ENCODE assay signal across 8 mouse cellular contexts in the genomic region with DNA sequence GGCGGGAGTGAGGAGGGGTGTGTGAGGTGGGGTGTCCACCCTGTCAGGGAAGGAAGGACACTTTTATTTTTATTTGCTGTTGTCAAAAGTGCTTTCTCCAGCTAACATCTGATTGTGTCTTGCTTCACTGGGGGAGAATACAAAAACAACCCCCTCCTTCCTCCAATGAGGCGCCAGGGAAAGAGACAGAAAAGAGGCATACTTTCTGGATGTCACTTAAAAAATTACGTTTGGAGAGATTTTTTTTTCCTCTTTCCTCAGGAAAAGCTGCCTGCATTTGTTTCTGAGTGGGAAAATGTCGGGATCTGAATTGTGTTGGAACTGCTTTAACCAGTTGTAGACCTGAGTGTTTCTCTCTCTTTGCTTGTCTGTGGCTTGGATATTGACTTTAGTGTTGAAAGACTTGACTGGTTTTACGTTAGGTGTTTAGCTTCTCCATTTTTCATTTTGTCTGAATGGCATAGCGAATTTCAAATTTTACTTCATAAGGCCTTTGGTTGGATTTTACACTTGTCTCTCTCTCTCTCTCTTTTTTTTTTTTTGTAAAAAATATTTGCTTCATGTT. TPM values are rescaled to one million over a fixed set of nuclear protein-coding genes. Genes with fewer than 3 reads are reported as not detected.
DNase-seq lines count a peak whose midpoint lies in the region; ATAC-seq and TF ChIP-seq lines count a peak whose summit lies in the region.

No protein-coding gene starts in this region.

- peak overlapping the region; percentile 98 for H3K27ac ChIP-seq in layer of hippocampus, adult 2 months
- no peak overlapping the region for H3K27ac ChIP-seq in bone marrow, adult 2 months (ENCODE audit: control insufficient read depth, insufficient read depth, low read depth, low read length, poor library complexity)
- H3K27ac ChIP-seq in heart, embryonic 13.5 days (replicated peaks) = peak overlapping the region; percentile 97
- H3K27ac ChIP-seq in liver, embryonic 14.5 days = peak overlapping the region; percentile 66
- peak overlapping the region; percentile 97 for H3K27ac ChIP-seq in stomach, embryonic 14.5 days (ENCODE audit: low read length)

- H3K4me1 ChIP-seq in bone marrow, adult 2 months (ENCODE audit: control insufficient read depth, insufficient read depth, low read length) = no peaks in the 10 kb centered on the region
- H3K4me1 ChIP-seq in heart, embryonic 13.5 days = peaks cover 15% of the 10 kb centered on the region
- H3K4me1 ChIP-seq in liver, embryonic 14.5 days (replicated peaks; ENCODE audit: control insufficient read depth in 2 of 2, insufficient read depth in 2 of 2, low read length in 1 of 2) = peaks cover 3 to 4% of the 10 kb centered on the region in 2 experiments
- H3K4me1 ChIP-seq in stomach, embryonic 14.5 days (ENCODE audit: control insufficient read depth, insufficient read depth, low read length) = peaks cover 9% of the 10 kb centered on the region; the same call in 1 of the 2 replicates

- 2% methylated on average over 6 of the region's 6 CpGs for WGBS in bone marrow, adult 2 months
- 3% methylated on average over 5 of the region's 6 CpGs for WGBS in heart, embryonic 13.5 days
- 2% methylated on average over 6 of the region's 6 CpGs for WGBS in liver, embryonic 14.5 days (ENCODE audit: insufficient replicate concordance)
- WGBS in stomach, embryonic 14.5 days = 2% methylated on average over 5 of the region's 6 CpGs

- TF ChIP-seq EP300 in liver, embryonic 14.5 days (IDR thresholded peaks at IDR 0.05; ENCODE audit: low read depth) = no peak

- peak overlapping the region; percentile 75 for H3K4me2 ChIP-seq in heart, embryonic 13.5 days
- peak overlapping the region; percentile 80 for H3K4me2 ChIP-seq in liver, embryonic 14.5 days (ENCODE audit: low read depth)
- peak overlapping the region; percentile 62 for H3K4me2 ChIP-seq in stomach, embryonic 14.5 days (replicated peaks; ENCODE audit: low read depth, low read length)

- TF ChIP-seq CTCF in layer of hippocampus, adult 2 months (conservative IDR thresholded peaks at IDR 0.05) = no peak
- TF ChIP-seq CTCF in bone marrow, adult 2 months (IDR thresholded peaks at IDR 0.05; ENCODE audit: control insufficient read depth, insufficient read depth, low read length) = no peak
- no peak for TF ChIP-seq CTCF in liver, embryonic 14.5 days (IDR thresholded peaks at IDR 0.05; ENCODE audit: low read depth)

- DNase-seq in layer of hippocampus, adult 2 months (ENCODE audit: low spot score in 2 of 2) = no peak
- DNase-seq in layer of hippocampus, adult 9-11 months = no peak
- DNase-seq in liver, embryonic 14.5 days (ENCODE audit: low read depth in 3 of 3, low spot score in 3 of 3) = peak in 2 of 3 experiments; percentile 18 to 35
- DNase-seq in cerebellum, postnatal 36 days = no peak
- DNase-seq in right cerebral cortex, postnatal 36 days (ENCODE audit: low spot score in 2 of 2) = no peak

- H3K36me3 ChIP-seq in heart, embryonic 13.5 days = no peaks in the 10 kb centered on the region
- H3K36me3 ChIP-seq in liver, embryonic 14.5 days (replicated peaks; ENCODE audit: control insufficient read depth, insufficient read depth, low read depth) = no peaks in the 10 kb centered on the region
- no peaks in the 10 kb centered on the region for H3K36me3 ChIP-seq in stomach, embryonic 14.5 days (ENCODE audit: control insufficient read depth, insufficient read depth, low read length)

- peak overlapping the region; percentile 86 for H3K4me3 ChIP-seq in layer of hippocampus, adult 2 months
- H3K4me3 ChIP-seq in bone marrow, adult 2 months (replicated peaks; ENCODE audit: control insufficient read depth, low read depth, low read length) = peak overlapping the region; percentile 94
- peak overlapping the region; percentile 89 for H3K4me3 ChIP-seq in heart, embryonic 13.5 days
- H3K4me3 ChIP-seq in liver, embryonic 14.5 days (ENCODE audit: insufficient read depth in 1 of 2, low read depth in 2 of 2, low read length in 2 of 2) = peak overlapping the region; percentile 75 to 85
- H3K4me3 ChIP-seq in stomach, embryonic 14.5 days (ENCODE audit: low read depth, low read length) = peak overlapping the region; percentile 90

- H3K27me3 ChIP-seq in heart, embryonic 13.5 days (replicated peaks) = no peaks in the 10 kb centered on the region
- H3K27me3 ChIP-seq in liver, embryonic 14.5 days (ENCODE audit: control insufficient read depth, insufficient read depth, low read length) = no peaks in the 10 kb centered on the region
- H3K27me3 ChIP-seq in stomach, embryonic 14.5 days (ENCODE audit: control insufficient read depth, insufficient read depth, low read length) = no peaks in the 10 kb centered on the region

- ATAC-seq in heart, embryonic 13.5 days (ENCODE audit: extremely low read depth, insufficient number of reproducible peaks, low FRiP score, low TSS enrichment) = no peak
- ATAC-seq in liver, embryonic 14.5 days (ENCODE audit: insufficient read depth) = no peak
- no peak for ATAC-seq in stomach, embryonic 14.5 days (ENCODE audit: insufficient number of reproducible peaks, insufficient read depth, low FRiP score, low read depth)

- H3K9me3 ChIP-seq in heart, embryonic 13.5 days = no peaks in the 10 kb centered on the region
- H3K9me3 ChIP-seq in liver, embryonic 14.5 days (ENCODE audit: control insufficient read depth, low read length) = no peaks in the 10 kb centered on the region
- H3K9me3 ChIP-seq in stomach, embryonic 14.5 days (ENCODE audit: control insufficient read depth, low read depth, low read length) = no peaks in the 10 kb centered on the region

- peak overlapping the region; percentile 93 for H3K9ac ChIP-seq in heart, embryonic 13.5 days
- H3K9ac ChIP-seq in liver, embryonic 14.5 days (replicated peaks) = peak overlapping the region; percentile 87
- H3K9ac ChIP-seq in stomach, embryonic 14.5 days (replicated peaks; ENCODE audit: low read depth, low read length) = peak overlapping the region; percentile 83

- no peak for TF ChIP-seq POLR2A in bone marrow, adult 2 months (IDR thresholded peaks at IDR 0.05; ENCODE audit: borderline replicate concordance, control insufficient read depth, low read depth, low read length)

RNA-seq across cellular contexts. Expression of a gene that starts 0.3 kb away (rescaled TPM):
- total RNA-seq in layer of hippocampus, adult 2 months (2021) = 10 to 100 TPM; 66.8 to 80.3 TPM
- polyA plus RNA-seq in bone marrow, adult 2 months (2011; ENCODE audit: insufficient read depth, insufficient read length, low replicate concordance, missing spikeins) = 25.0 and 42.6 TPM in 2 replicates
- 80.3 and 81.7 TPM in 2 replicates for polyA plus RNA-seq in heart, embryonic 13.5 days (2015; fragmentation: Nextera tagmentation; extraction: Ambion mirVana)
- 18.2 and 22.0 TPM in 2 replicates for polyA plus RNA-seq in liver, embryonic 14.5 days (2012; rRNA removed)
- 37.4 and 40.4 TPM in 2 replicates for polyA plus RNA-seq in liver, embryonic 14.5 days (2014; fragmentation: Nextera tagmentation; extraction: Ambion mirVana)
- 117 and 127 TPM in 2 replicates for polyA plus RNA-seq in stomach, embryonic 14.5 days (2014; fragmentation: Nextera tagmentation; extraction: Ambion mirVana)

RNA-seq across cellular contexts. Expression of a gene that starts 1.1 kb away (rescaled TPM):
- total RNA-seq in layer of hippocampus, adult 2 months (2021) = 100 to 1,000 TPM; 134 to 135 TPM
- polyA plus RNA-seq in bone marrow, adult 2 months (2011; ENCODE audit: insufficient read depth, insufficient read length, low replicate concordance, missing spikeins) = 10.7 and 17.4 TPM in 2 replicates
- polyA plus RNA-seq in heart, embryonic 13.5 days (2015; fragmentation: Nextera tagmentation; extraction: Ambion mirVana) = 18.5 and 25.0 TPM in 2 replicates
- 1.6 and 1.8 TPM in 2 replicates for polyA plus RNA-seq in liver, embryonic 14.5 days (2012; rRNA removed)
- polyA plus RNA-seq in liver, embryonic 14.5 days (2014; fragmentation: Nextera tagmentation; extraction: Ambion mirVana) = 5.7 TPM in 2 replicates
- 39.6 and 41.8 TPM in 2 replicates for polyA plus RNA-seq in stomach, embryonic 14.5 days (2014; fragmentation: Nextera tagmentation; extraction: Ambion mirVana)

Comparison
In these comparisons a context has a peak if more than half of its experiments do, and no peak if none do; other contexts are left out.
1. DNase-seq: peak in liver, embryonic 14.5 days (2 of 3); none in layer of hippocampus, adult 2 months (0 of 2), layer of hippocampus, adult 9-11 months (single experiment), cerebellum, postnatal 36 days (0 of 2) and right cerebral cortex, postnatal 36 days (0 of 2).
2. Peak in every context shown above with its lines, with median percentiles within 50 percentile points of each other: H3K4me3 ChIP-seq, H3K4me2 ChIP-seq and H3K9ac ChIP-seq.